ENCODE assay signal across 39 mouse cellular contexts in the genomic region with DNA sequence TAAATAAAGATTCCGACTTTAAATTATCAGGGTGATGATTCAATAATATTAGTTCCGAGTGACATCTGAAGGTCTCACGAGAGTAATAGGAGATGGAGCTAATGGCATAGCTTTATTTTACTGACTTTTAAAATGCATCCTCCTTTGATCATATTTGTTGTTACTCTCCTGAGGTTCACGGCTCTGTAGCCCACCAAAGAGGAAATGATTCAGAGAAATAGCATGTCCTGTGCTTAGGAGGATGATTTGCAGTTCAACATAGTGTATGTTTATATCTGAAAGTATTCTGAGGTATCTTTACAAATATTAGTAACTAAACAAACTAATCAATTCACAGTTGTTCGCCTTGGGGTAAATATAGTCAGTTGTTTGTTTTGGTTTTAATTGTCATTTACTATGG. TPM values are rescaled to one million over a fixed set of nuclear protein-coding genes. Genes with fewer than 3 reads are reported as not detected.
"Had no signal": no experiment of that assay in that cellular context is flagged by ENCODE, and none has a peak within 500 bp of the region (broad histone marks: within the 10 kb centered on the region; RNA-seq: fewer than 3 reads in every experiment).

No protein-coding gene starts in this region.

- H3K4me1 ChIP-seq: intestine, embryonic 15.5 days; liver, embryonic 13.5 days had no signal

- H3K4me3 ChIP-seq: heart, embryonic 10.5 days; heart, embryonic 12.5 days; hindbrain, embryonic 12.5 days; intestine, embryonic 15.5 days; layer of hippocampus, adult 2 months; left cerebral cortex, adult 2 months; limb, embryonic 10.5 days; limb, embryonic 12.5 days; liver, embryonic 13.5 days had no signal

- H3K9me3 ChIP-seq: heart, embryonic 10.5 days; heart, embryonic 12.5 days; hindbrain, embryonic 12.5 days; intestine, embryonic 15.5 days; limb, embryonic 10.5 days; limb, embryonic 12.5 days had no signal

- H3K27me3 ChIP-seq: heart, embryonic 12.5 days; hindbrain, embryonic 12.5 days; intestine, embryonic 15.5 days; limb, embryonic 12.5 days; liver, embryonic 13.5 days had no signal

- DNase-seq: gastrocnemius, postnatal 10 days; gastrocnemius, postnatal 25 days; heart, adult 18-20 months; heart, postnatal 10 days; heart, postnatal 4 days; kidney, adult 18-20 months; kidney, adult 8-10 months; kidney, postnatal 10 days; kidney, postnatal 25 days; kidney, postnatal 4 days; liver; liver, embryonic 13.5 days had no signal

- H3K27ac ChIP-seq: heart, embryonic 10.5 days; hindbrain, embryonic 12.5 days; hindbrain, embryonic 14.5 days; intestine, embryonic 15.5 days; layer of hippocampus, adult 2 months; limb, embryonic 10.5 days; limb, embryonic 12.5 days; liver, embryonic 13.5 days had no signal

- H3K36me3 ChIP-seq: heart, embryonic 10.5 days; heart, embryonic 12.5 days; hindbrain, embryonic 12.5 days; intestine, embryonic 15.5 days; limb, embryonic 10.5 days; limb, embryonic 12.5 days; liver, embryonic 13.5 days had no signal

RNA-seq across cellular contexts. Expression of a gene that starts 32.4 kb away (rescaled TPM):
- total RNA-seq: gastrocnemius, postnatal 25 days; gastrocnemius, postnatal 4 days; granulocyte monocyte progenitor cell, adult 5-6 weeks; heart, adult 18-20 months; heart, adult 8-10 months; heart, postnatal 10 days; heart, postnatal 25 days; heart, postnatal 4 days; layer of hippocampus, adult 2 months; layer of hippocampus, postnatal 10 days; layer of hippocampus, postnatal 25 days; left cerebral cortex, adult 2 months; left cerebral cortex, postnatal 14 days; left cerebral cortex, postnatal 36 days had no signal
- polyA plus RNA-seq: frontal cortex, adult 2 months; heart, embryonic 10.5 days; heart, embryonic 12.5 days; heart, embryonic 14.5 days; heart, embryonic 16.5 days; hindbrain, embryonic 12.5 days; hindbrain, embryonic 14.5 days; hindbrain, embryonic 16.5 days; inflammation-experienced regulatory T-cells, adult 6 months; intestine, embryonic 15.5 days; intestine, postnatal 0 days; kidney, embryonic 14.5 days; kidney, embryonic 16.5 days; limb, embryonic 10.5 days; limb, embryonic 12.5 days; limb, embryonic 14.5 days; liver, embryonic 11.5 days; liver, embryonic 13.5 days had no signal

RNA-seq across cellular contexts. Expression of a gene that starts 58.6 kb away (rescaled TPM):
- total RNA-seq: gastrocnemius, postnatal 25 days; gastrocnemius, postnatal 4 days; heart, adult 18-20 months; heart, adult 8-10 months; heart, postnatal 10 days; heart, postnatal 25 days; heart, postnatal 4 days had no signal
- polyA plus RNA-seq: heart, embryonic 10.5 days; heart, embryonic 12.5 days; heart, embryonic 14.5 days; hindbrain, embryonic 12.5 days; hindbrain, embryonic 14.5 days; inflammation-experienced regulatory T-cells, adult 6 months; intestine, embryonic 15.5 days; intestine, postnatal 0 days; kidney, embryonic 14.5 days; limb, embryonic 10.5 days; limb, embryonic 12.5 days; liver, embryonic 11.5 days; liver, embryonic 13.5 days had no signal
